Mouse (Mus musculus) bone marrow macrophage, adult 2 months (primary cell): ENCODE data around the gene Pon3. TPM values are rescaled to one million over a fixed set of nuclear protein-coding genes. Genes with fewer than 3 reads are reported as not detected.
"Not testable (repeated sequence)": the region's sequence is repeated elsewhere in the genome, so short reads cannot be mapped to it uniquely, and the experiment has no call there.

Experiments used
- H3K27ac ChIP-seq: 2 replicates; pipeline ENCODE4 v1.5.1; 2012; ENCODE audit warnings: low read depth, low read length; ENCODE audit not compliant: insufficient read depth
- H3K4me1 ChIP-seq: 2 replicates; pipeline ENCODE4 v1.6.1; 2012; ENCODE audit warnings: low read length; ENCODE audit not compliant: control insufficient read depth, insufficient read depth
- H3K4me3 ChIP-seq: 2 replicates; pipeline ENCODE4 v1.5.1; 2012; ENCODE audit warnings: mild to moderate bottlenecking, low read length, moderate library complexity; ENCODE audit not compliant: insufficient read depth
- CTCF ChIP-seq: IDR thresholded peaks from 2 replicates; pipeline ENCODE4 v1.5.1; 2012; ENCODE audit warnings: low read depth, mild to moderate bottlenecking, low read length, moderate library complexity
- POLR2A ChIP-seq: IDR thresholded peaks from 2 replicates; pipeline ENCODE4 v1.6.1; 2012; ENCODE audit warnings: mild to moderate bottlenecking, low read depth, low read length, borderline replicate concordance
- polyA plus RNA-seq: library from polyadenylated mRNA; stranded (reverse); fragments of >200 nt; gene quantifications from 2 replicates; pipeline ENCODE4 v1.2.4, GENCODE M21; 2012; ENCODE audit not compliant: missing spikeins, insufficient read depth, insufficient read length

Gene Pon3
- polyA plus RNA-seq, 1 experiment = 40.1 TPM

DNA sequence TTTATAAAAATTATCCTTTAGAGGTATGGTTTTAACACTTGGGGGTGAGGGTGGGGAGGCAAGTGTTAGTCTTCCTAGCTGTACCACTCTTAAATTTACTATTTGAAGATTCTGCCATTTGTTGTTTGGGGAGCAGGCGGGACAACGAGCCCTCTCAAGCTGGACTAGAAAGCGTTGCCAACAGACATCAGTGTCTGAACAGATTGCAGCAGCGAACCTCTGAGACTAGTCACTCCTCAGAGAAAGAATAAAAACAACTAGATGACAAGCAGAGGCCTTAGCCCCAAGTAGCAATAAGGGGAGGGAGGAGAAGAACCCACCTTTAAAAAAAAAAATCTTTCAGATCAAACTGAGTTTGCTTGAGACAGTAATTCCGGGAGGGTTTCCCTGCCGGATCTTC, 795 bp downstream of the Pon3 start:
- Histone ChIP-seq H3K27ac (peak overlapping the region; percentile 66), H3K4me1 (peaks cover 7% of the 10 kb centered on the region), H3K4me3 (peak overlapping the region; percentile 71)
- TF ChIP-seq CTCF = no peak
- no peak for TF ChIP-seq POLR2A

DNA sequence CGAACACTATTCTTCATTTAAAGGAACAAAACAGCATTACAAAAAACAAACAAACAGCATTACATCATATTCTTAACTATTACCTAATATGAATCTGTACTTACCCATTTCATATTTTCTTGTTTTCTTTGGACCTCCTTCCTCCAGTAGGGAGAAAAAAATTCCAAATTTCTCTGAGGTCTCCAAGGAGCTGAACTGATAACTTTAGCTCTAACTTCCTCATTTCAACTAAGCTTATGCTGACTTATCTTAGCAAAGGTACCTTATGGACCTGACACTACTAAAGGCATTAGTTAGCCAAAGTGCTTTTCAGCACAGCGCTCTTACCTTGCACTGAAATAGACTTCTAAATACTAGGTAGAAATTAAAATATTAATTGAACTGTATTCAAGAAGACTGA, 1.2 kb downstream of the Pon3 start:
- Histone ChIP-seq H3K4me3 (no peak overlapping the region), H3K4me1 (peaks cover 7% of the 10 kb centered on the region), H3K27ac (no peak overlapping the region)
- no peak for TF ChIP-seq CTCF
- TF ChIP-seq POLR2A = no peak

DNA sequence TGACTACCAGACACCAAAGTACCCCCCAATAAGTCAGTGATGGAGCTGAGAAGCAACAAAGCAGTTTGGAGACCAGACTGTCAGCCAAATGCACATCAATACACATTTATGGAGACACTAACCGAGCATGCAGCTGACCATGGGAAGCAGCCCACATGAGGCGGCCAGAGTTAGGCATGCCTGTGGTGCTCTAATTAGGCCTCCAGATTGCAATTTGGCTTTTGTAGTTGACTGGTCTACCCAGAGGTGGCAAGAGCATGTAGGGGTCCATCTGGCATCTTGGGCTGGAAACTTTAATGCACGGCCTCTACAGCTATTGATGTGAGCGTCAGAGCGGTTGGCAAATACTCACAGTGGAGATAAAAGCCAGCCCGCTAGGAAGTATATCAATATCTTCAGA, 10.2 kb downstream of the Pon3 start:
- Histone ChIP-seq H3K27ac (no peak overlapping the region), H3K4me1 (no peaks in the 10 kb centered on the region), H3K4me3 (no peak overlapping the region)
- TF ChIP-seq CTCF (no peak), POLR2A (no peak)

DNA sequence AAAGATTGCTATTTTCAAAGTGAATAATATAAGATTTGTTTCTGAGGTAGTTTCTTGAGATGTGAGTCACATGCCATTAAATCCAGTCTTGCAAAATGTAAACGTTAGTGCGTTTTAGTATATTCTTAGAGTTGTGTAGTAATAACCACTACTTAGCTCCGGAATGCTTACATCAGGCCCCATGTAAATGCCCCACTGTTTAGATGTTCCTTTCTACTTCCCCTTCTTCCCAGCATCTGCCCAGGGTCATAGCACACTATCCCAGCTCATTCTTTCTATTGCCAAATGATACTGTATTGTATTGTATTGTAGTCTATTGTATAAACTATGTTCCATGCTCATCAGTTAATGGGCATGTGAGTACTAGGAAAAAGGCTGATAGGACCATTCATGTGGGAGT, 17.3 kb downstream of the Pon3 start:
- TF ChIP-seq POLR2A (no peak), CTCF (no peak)
- Histone ChIP-seq H3K4me1 (peaks cover 9% of the 10 kb centered on the region), H3K4me3 (no peak overlapping the region), H3K27ac (no peak overlapping the region)

DNA sequence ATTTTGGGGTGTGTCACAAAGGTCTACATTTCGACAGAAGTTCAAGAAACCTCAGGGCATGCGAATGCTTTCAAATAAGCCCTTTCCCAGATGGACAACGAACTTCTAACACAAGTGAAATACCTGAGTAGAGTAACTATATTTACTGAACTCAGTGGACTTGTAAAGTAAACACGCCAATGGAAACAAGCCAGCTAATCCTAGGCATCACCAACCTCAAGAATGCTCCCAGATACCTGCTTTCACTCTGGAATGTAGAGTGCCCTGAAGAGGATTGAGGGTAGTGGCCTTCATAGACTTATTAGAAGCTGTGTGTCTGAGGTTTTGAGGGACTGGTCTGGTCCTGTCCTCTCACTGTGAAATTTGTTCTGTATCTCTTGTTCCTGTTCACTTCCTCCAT, 18.6 kb downstream of the Pon3 start:
- Histone ChIP-seq H3K4me3 (no peak overlapping the region), H3K27ac (no peak overlapping the region), H3K4me1 (peaks cover 11% of the 10 kb centered on the region)
- TF ChIP-seq POLR2A (no peak), CTCF (no peak)

DNA sequence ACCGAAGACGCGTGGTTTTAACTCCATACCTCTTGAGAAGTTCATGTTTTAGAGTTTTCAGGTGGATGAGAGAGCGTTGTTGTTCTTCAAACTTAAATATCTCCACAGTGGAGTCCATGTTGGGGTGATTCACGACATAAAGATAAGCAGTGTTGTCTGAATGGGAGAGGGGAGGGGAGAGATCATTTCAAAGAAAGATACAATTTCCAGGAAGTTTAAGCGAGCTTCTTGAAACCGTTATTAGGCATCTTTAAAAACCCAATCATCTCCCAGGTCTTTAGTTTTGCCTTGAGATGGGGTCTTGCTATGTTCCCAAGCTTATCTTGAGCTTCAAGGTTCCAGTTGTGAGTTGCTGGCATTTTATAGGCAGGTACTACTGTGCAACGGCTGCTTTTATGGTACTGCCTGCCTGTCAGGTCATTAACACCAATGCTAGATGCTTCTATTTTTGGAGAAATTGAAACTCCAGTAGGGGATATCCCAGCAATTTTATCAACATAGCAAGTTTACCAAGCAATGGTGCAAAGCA, 19.2 kb downstream of the Pon3 start:
- Histone ChIP-seq H3K4me3 (no peak overlapping the region), H3K4me1 (peaks cover 11% of the 10 kb centered on the region), H3K27ac (no peak overlapping the region)
- TF ChIP-seq CTCF (no peak), POLR2A (no peak)

DNA sequence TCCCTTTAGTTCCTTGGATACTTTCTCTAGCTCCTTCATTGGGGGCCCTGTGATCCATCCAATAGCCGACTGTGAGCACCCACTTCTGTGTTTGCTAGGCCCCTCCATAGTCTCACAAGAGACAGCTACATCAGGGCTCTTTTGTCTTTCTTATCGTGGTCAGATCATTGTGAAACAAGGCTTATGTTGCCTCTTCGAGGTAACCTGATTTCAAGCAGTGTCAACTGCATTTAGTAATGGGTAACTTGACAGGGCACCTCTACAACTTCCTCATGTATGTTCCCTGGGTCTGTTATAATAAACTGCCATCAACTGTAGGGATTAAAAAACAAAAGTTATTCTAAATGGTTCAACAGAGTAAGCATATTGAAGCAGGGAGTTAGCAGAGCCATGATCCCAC, 21.5 kb downstream of the Pon3 start:
- peaks cover 11% of the 10 kb centered on the region for H3K4me1 ChIP-seq

DNA sequence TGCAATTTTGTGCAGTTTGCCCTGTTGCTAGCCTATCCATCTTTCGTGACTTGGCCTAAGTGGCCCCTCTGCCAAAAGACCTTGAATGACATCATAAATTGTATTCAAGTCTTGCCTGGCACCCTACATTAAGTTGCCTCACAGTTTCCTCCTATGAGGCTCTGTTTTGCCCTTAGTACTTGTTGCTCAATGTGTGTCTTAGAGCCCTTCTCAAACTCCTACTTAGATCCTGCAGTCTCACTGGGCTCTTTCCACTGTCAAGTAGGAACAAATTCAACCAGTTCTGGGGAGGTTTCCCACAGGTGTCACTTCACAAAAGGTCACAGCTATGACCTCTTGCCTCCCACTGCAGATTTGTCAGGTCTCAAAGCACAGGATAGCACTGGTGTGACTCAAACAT, 22.3 kb downstream of the Pon3 start:
- TF ChIP-seq CTCF (no peak), POLR2A (no peak)
- Histone ChIP-seq H3K4me1 (peaks cover 11% of the 10 kb centered on the region), H3K4me3 (no peak overlapping the region), H3K27ac (no peak overlapping the region)

More for the DNA sequence above, 21.5 kb downstream of the Pon3 start:
- Histone ChIP-seq H3K4me3 (no peak overlapping the region), H3K27ac (no peak overlapping the region)
- no peak for TF ChIP-seq POLR2A
- TF ChIP-seq CTCF = no peak

DNA sequence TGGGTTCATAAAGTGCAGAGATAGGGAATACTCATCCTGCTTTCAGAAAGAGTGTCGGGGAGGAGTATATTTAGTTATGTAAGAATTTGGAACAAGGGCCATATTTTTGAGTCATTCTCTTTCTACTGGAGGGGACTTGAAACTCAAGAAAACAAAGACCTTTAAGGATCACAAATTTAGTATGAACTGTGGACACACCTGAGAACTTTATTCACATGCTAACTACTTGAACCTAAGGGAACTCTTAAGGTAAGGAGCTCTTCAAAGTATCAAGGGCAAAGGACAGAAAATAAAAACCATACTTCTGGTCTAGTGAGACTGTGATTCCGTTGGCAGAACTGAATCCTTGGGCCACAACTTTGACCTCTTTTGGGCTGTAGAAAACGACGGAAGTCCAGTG, 24.1 kb downstream of the Pon3 start:
- Histone ChIP-seq H3K4me1 (peaks cover 11% of the 10 kb centered on the region), H3K4me3 (no peak overlapping the region), H3K27ac (no peak overlapping the region)
- TF ChIP-seq POLR2A (no peak), CTCF (no peak)

DNA sequence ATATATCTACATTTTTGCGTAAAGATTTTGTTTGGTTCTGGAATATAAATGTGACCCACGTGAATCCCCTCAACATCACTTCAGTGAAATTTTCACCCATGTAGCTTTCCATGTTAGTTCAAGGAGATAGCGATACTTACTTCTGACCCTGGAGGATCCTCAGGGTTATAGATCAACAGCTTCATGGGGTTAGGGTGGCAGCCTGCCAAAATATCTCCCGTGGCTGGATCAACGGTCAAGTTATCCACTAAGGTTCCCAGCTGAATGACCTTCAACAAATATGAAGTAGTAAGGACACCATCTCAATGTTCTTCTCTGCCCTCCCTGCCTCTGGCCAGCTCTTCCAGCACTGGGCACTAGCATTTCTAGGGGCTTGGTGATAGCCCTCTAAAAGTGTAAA, 25.8 kb downstream of the Pon3 start:
- TF ChIP-seq CTCF = no peak
- no peak for TF ChIP-seq POLR2A
- H3K27ac ChIP-seq = no peak overlapping the region
- H3K4me3 ChIP-seq = no peak overlapping the region
- H3K4me1 ChIP-seq = peaks cover 11% of the 10 kb centered on the region

DNA sequence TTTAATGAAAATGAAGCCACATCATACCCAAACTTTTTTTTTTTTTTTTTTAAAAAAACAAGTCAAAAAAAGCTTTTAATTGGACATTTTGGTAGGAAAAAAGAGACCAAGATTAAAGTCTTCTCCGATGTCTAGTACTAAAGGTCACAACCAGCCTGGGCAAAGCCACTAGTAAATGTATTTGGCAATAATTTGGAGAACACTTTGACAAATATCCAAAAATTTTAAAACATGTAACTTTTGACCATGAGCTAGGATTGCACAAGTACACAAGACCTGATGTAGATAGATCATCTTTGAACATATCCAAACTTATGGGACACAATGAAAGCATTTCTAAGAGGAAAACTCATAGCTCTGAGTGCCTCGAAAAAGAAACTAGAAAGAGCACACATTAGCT, 32.5 kb downstream of the Pon3 start:
- not testable (repeated sequence) for H3K27ac ChIP-seq, H3K4me3 ChIP-seq, H3K4me1 ChIP-seq

DNA sequence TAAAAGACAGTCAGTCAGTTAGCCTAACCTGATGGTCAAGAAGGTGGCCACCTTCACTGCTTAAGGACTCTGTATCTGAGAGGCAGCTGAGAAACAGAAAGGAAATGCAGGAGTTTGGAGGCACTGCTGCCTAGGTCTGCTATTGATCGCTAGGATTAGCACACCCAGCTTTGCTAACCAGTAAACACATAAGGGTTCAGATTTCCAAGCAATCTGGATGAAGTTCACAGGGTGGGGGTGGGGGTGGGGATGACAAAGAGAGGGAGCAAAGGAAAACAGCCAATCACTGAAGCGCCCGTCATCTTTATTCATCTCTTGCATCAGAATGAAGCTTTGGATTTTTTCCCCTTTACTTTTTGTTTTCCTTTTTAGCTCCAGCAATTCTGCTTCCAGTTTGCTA, 34.0 kb downstream of the Pon3 start:
- no peak overlapping the region for H3K4me3 ChIP-seq
- TF ChIP-seq POLR2A (no peak), CTCF (no peak)
- no peak overlapping the region for H3K27ac ChIP-seq
- no peaks in the 10 kb centered on the region for H3K4me1 ChIP-seq
